Mouse (Mus musculus): ENCODE measurements around the gene Pald1.

Gene Pald1

GRCm38 (mm10) chr10:61383021-61383714 is at the start of gene Pald1:
Gene Pald1, minus strand, starts transcription at chr10:61383530.
- peak; percentile 85 for DNase-seq (ENCODE audit: low spot score)

DNA sequence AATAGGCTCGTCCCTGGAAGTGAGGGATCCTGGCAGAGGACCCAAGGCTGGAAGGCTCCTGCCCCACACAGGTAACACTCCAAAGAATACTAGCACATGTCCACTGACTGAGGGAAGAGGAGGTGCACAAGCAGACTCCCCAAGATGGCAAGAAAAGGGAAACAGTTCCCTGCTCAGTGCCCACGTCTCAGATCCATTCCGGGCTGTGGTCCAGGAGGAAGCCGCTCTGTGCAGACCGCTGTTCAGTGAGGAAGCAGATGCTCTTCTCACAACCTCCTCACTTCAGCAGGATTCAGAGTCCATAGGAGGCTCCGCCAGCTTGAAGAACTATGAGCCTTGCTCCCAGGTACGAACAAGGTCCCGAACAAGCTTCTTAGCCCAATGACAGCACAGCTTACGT is 48.0 kb upstream of the Pald1 start:
- DNase-seq (ENCODE audit: low spot score), result no peak

DNA sequence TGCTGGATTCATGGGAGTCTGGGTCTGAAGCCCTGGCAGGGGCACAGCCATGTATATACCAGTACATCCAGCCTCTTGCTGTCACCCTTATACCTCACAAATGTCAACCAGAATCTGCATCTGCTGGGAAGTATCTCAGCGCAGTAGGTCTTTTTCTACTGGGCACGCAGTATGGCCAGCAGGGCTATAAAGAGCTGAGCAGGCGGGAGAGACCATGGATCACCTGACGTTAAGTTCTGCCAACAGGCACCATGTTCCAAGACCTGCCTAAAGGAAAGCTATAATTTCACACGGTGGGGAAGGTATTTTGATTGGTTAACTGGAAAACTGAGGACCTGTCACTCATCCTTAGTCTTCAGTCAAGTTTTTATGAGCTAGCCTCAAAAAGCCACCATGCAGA is 45.7 kb upstream of the Pald1 start:
- DNase-seq (ENCODE audit: low spot score), result no peak

DNA sequence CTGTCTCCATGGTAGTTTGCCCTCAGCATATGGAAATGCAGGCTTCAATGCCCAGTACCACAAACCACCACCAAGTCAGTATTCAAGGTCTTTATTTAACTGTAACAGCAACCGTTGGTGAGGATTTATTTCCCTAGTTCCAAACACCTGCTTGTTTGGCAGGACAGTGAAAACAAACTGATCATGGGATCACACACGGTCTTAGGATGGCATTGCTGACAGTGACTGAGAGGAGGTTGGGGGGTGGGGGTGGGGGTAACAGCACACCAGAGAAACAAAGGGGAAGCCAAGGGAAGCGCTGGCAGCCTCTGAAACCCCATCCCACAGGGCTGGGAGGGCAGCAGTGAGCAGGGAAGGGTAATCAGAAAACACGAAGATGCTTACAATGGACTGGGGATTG is 45.1 kb upstream of the Pald1 start:
- no peak for DNase-seq (ENCODE audit: low spot score)

DNA sequence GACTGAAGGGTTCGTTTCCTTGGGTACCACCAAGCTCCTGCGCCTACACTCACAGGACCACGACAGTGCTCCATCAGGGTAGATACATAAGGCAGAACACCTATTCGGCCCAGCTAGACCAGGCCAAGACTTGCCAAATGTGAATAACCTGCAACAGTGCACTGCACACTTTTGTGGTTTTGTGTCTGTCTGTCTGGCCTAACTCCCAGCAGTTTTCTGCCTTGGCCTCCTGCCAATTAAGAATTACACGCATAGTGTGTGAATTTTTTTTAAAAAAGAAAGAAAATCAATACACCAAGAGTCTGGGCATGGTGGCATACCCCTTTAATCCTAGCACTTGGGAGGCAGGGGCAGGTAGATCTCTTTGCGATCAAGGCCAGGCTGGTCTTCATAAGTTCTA is 44.6 kb upstream of the Pald1 start:
- no peak for DNase-seq (ENCODE audit: low spot score)

GRCm38 (mm10) chr10:61426251-61426757 is 43.0 kb upstream of the Pald1 start:
- DNase-seq (ENCODE audit: low spot score), result peak; percentile 20

DNA sequence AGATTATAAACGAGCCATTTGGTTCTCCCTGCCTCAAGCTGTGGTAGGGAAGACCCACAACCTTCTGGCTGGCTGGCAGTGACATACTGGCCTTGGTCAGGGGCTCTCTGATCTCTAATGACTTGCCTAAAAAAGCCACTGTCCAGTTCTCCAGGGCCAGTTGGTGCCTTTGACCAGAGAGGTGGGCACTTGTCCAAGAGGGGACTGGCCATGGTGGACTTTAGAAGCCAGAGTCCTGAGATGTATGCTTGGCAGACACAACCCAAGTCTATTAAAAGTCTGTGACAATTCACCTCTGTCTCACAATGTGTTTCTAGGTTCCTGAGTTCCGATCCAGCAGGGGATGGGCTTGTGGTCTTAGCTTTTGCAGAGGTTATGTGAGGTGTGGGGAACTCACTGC is 41.7 kb upstream of the Pald1 start:
- no peak for DNase-seq (ENCODE audit: low spot score)

GRCm38 (mm10) chr10:61424500-61424899 is 41.2 kb upstream of the Pald1 start:
- no peak for DNase-seq (ENCODE audit: low spot score)

GRCm38 (mm10) chr10:61423289-61423688 is 40.0 kb upstream of the Pald1 start:
- DNase-seq (ENCODE audit: low spot score), result no peak

- DNase-seq (ENCODE audit: low spot score), result no peak
Observed at GRCm38 (mm10) chr10:61422861-61423260, 39.5 kb upstream of the Pald1 start.

DNA sequence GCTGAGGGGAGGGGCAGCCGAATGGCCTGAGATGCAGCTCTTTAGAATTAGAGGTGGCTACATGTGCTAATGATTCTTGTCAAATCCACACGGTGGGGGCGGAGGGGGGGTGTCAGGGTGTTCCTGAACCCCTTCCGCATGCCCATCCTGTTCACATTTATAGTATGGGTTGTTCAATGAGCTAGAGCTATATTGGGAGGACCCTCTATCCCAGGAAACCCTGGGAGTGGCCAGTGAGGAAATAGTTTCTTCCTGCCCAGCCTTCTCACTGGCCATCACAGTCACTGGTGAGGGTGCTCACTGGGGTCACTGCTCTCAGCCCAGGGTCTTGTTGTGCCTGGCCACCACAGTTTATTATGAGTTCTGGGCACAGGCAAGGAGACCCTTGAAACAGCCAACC is 36.7 kb upstream of the Pald1 start:
- no peak for DNase-seq (ENCODE audit: low spot score)

DNA sequence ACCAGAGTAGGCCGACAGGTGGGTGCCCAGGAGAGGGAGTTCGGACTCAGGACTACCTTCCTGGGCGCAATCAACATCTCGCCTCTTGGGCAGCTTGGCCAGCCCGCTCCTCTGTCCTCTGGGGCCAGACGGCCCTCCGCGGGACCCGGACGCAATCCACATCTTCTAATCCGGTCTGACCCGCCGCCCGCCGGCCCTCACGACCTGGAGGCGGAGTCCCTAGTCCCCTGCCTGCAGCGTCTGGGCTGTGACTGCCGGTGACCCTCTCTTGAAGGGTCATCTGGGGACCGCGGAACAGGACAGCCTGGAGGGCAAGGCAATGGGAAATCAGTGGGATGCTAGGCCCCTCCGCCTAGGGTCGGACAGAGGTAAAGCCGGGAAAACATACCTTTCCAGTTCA is 35.8 kb upstream of the Pald1 start:
- DNase-seq (ENCODE audit: low spot score), result no peak

- no peak for DNase-seq (ENCODE audit: low spot score)
Observed at GRCm38 (mm10) chr10:61418131-61418900, 35.0 kb upstream of the Pald1 start.

GRCm38 (mm10) chr10:61417672-61418071 is 34.3 kb upstream of the Pald1 start, which contains the start of gene Nodal:
Gene Nodal, plus strand, starts transcription at chr10:61417972.
- DNase-seq (ENCODE audit: low spot score), result no peak

- DNase-seq (ENCODE audit: low spot score), result no peak
Observed at GRCm38 (mm10) chr10:61417046-61417445, 33.7 kb upstream of the Pald1 start.

- no peak for DNase-seq (ENCODE audit: low spot score)
Observed at GRCm38 (mm10) chr10:61416561-61416960, 33.2 kb upstream of the Pald1 start.

- no peak for DNase-seq (ENCODE audit: low spot score)
Observed at GRCm38 (mm10) chr10:61415890-61416289, 32.6 kb upstream of the Pald1 start.

- no peak for DNase-seq (ENCODE audit: low spot score)
Observed at GRCm38 (mm10) chr10:61415240-61415639, 31.9 kb upstream of the Pald1 start.

DNA sequence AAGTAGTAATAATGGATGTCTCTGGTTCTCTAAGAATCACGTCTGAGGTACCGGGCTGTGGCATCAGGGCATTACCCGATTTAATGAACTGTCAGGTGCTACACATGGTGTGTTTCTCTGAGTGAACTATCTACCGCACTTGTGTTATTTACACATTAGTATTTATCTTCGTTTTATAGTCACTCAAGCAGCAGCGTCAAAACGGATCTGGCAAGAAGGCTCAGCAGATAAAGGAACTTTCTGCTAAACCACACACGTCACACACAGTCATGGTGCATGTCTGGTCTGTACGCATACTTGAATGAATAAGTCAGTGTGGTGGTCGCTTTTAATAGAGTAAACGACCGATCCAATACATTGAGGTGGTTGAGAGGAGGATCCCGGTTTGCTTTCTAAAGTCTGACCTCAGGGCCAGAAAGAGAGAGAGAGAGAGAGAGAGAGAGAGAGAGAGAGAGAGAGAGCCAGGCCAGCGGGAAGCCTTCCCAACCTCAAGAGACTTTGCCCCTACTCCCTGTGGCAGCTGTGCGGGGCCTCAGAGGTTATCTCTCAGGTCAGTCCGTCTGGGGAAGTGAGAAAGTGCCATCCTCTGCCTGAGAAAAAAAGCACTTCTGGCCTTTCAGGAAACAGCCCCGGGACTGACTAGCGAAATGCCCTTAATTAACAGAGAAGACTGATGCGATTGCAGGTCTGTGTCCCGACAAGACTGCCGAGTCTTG is 29.7 kb upstream of the Pald1 start:
- DNase-seq (ENCODE audit: low spot score), result no peak

DNA sequence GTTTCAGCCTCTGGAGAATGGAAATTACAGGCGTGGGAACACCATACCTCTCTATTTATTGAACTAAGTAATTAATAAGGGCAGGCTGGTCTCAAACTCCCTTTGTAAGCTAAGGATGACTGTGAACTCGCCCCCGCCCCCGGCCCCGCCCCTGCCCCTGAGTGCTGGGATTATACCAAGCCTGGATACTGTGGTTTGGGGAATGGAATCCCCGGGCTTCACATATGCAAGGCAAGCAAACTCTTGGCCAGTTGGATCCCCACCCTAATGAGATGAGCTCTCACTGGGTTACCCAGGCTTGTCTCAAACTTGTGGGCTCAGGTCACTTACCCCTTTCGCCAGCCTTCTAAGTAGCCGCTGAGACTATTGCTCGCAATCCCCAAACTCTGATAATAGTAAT is 26.9 kb upstream of the Pald1 start:
- no peak for DNase-seq (ENCODE audit: low spot score)

DNA sequence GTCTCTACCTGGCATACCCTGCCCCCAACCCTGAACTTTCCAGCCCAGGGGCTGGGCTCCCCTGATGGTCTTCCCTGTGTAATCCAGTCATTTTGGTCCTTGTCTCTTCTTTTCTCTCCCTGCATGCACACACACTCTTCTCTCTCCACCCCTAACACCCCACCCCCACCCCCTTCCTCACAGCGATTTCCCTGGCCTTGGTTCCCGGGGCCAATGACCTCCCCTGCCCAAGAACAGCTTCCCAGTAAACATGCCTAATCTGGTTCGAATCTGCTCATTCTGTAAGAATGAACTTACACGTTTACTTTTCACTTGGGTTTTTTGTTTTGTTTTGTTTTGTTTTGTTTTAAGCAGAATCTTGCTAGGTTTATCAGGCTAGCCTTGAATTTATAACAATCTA is 26.4 kb upstream of the Pald1 start:
- no peak for DNase-seq (ENCODE audit: low spot score)

GRCm38 (mm10) chr10:61405958-61406357 is 22.6 kb upstream of the Pald1 start:
- DNase-seq (ENCODE audit: low spot score), result no peak

- no peak for DNase-seq (ENCODE audit: low spot score)
Observed at GRCm38 (mm10) chr10:61402911-61403310, 19.6 kb upstream of the Pald1 start.

All from ovary, adult 18-20 months (tissue).